Mouse (Mus musculus) embryonic stem cell, embryonic (primary cell): Measurements from ENCODE around the gene Abcf2.

Experiments
- CTCF ChIA-PET, 4 experiments: fragments of 300-600 bp in 2 of 4; fragments of 350-600 bp in 2 of 4; sonication (Branson Sonifier 250); formaldehyde crosslinking; loops; one replicate each; lab custom pipeline; 2022; ENCODE audit warnings: inconsistent platforms in 2 of 4; lab: Charles Lee
- POLR2A ChIA-PET, 4 experiments: fragments of 300-600 bp in 2 of 4; fragments of 350-600 bp in 2 of 4; sonication (Branson Sonifier 250); formaldehyde crosslinking; loops; one replicate each; lab custom pipeline; 2022; ENCODE audit warnings: antibody characterized with exemption in 4 of 4, inconsistent platforms in 1 of 4; lab: Charles Lee

The Abcf2 gene

DNA sequence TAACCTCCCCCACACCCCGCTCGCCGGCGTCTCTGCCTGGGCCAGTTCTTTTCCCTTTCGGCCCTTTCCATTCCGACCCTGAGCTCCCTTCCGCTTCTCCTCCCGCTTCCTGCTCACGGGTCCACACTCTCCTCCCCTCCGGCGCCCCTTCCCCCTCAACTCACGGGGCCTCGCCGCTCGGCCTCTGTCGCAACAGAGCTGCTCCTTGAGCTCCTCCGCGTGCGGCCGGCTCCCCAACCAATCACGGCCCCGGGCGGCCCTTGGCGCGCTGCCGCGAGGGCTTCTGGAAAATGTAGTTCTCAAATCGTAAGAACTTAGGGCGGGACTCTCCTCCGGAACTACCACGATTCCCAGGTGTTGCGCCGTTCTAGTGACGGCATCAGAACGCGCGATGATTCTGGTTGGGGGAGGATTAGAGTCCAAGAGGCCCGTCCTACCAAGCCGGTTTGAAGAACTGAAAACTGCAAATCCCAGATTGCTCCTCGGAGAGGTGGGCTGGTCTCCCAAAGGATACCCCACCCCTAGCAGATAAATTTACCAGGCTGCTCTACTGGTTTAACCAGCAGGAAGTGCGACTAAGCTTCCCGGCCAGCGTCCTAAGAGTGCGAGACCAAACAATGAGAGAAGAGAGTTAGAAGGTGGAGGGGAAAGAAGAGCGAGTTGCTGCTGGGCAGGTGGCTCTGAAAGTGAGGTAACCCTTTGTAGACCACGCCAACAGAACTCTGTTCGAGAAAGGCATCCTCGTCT, at the start of gene Abcf2:
Abcf2 (minus strand) TSS at position 285 of the 747 bp plus-strand sequence.
- ChIA-PET POLR2A (interaction anchor here (0.5 to 3.5 kb wide), 75 partner anchors 9 to 1073 kb away, joined by 3 to 21 read pairs (median 4); partner anchors contain the start of genes Nub1 (in 4 of the 4), Chpf2 (in 3 of the 4), Rheb (in 3 of the 4) and Fastk (in 2 of the 4)), CTCF (interaction anchor here (0.5 to 1.8 kb wide), 13 partner anchors 20 to 281 kb away, joined by 3 to 11 read pairs (median 4); partner anchors contain the start of gene Rheb (in 1 of the 4))

DNA sequence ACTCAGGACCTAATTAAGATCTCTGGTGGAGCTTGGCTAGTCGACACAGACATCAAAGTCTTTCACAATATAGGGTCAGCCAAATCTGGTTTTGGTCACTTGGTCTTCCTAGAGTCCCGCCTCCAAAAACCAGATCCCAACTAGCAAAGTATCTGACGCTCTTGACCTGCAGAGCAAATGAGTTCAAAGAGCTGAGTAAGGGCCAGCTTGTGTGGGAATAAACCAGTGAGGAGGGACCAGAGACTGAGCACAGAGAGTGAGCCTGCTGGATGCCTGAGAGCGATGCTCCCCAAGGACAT, 47.5 kb upstream of the Abcf2 start:
- CTCF ChIA-PET, result interaction anchor here (0.6 to 1.2 kb wide), 6 partner anchors 11 to 398 kb away, joined by 3 to 6 read pairs (median 4); no protein-coding TSS in a partner anchor
- POLR2A ChIA-PET, result interaction anchor here (0.6 to 1.4 kb wide), 14 partner anchors 8 to 173 kb away, joined by 3 to 6 read pairs (median 3); partner anchors contain the start of gene Abcf2 (in 2 of the 4)

DNA sequence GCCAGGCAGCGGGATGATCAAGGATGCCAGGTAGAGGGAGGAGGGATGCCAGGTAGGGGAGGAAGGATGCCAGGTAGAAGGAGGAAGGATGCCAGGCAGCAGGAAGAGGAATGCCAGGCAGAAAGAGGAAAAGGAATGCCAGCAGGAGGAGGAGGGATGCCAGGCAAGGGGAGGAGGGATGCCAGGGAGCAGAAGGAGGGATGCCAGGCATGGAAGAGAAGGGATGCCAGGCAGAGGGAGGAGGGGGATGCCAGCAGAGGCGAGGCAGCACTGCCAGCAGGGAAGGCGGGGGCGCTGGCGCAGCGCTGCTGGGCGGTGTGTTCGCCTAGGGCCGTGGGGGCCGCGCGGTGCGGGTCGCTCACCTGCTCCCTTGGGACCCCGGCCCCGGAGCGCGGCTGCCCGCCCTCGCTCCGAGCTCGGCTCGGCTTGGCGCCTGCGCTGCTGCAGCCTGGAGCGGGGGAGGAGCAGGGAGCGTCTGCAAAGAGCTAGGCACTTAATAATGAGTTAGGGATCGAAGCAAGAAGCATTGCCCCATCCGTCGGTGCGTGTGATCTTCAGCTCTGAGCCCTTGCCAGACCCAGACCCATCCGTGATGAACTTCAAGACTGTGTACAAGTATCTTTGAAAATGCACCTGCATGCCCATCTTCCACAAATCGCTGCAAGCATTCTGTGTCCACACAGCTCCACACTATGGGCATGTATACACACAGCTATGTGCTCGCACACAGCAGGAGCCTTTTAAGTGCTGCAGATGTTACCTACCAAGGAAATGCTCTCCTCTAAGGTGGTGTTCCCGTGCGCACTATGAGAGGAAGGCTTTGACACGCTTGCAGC, 46.9 kb upstream of the Abcf2 start, which contains the start of gene Smarcd3:
Smarcd3 (minus strand) TSS at position 426 of the 836 bp plus-strand sequence.
- ChIA-PET CTCF (interaction anchor here (0.6 to 1.2 kb wide), 7 partner anchors 12 to 399 kb away, joined by 3 to 6 read pairs (median 4); partner anchors contain the start of gene Nub1 (in 1 of the 4)), POLR2A (interaction anchor here (0.6 to 1.4 kb wide), 14 partner anchors 9 to 173 kb away, joined by 3 to 6 read pairs (median 3); partner anchors contain the start of gene Abcf2 (in 2 of the 4))

DNA sequence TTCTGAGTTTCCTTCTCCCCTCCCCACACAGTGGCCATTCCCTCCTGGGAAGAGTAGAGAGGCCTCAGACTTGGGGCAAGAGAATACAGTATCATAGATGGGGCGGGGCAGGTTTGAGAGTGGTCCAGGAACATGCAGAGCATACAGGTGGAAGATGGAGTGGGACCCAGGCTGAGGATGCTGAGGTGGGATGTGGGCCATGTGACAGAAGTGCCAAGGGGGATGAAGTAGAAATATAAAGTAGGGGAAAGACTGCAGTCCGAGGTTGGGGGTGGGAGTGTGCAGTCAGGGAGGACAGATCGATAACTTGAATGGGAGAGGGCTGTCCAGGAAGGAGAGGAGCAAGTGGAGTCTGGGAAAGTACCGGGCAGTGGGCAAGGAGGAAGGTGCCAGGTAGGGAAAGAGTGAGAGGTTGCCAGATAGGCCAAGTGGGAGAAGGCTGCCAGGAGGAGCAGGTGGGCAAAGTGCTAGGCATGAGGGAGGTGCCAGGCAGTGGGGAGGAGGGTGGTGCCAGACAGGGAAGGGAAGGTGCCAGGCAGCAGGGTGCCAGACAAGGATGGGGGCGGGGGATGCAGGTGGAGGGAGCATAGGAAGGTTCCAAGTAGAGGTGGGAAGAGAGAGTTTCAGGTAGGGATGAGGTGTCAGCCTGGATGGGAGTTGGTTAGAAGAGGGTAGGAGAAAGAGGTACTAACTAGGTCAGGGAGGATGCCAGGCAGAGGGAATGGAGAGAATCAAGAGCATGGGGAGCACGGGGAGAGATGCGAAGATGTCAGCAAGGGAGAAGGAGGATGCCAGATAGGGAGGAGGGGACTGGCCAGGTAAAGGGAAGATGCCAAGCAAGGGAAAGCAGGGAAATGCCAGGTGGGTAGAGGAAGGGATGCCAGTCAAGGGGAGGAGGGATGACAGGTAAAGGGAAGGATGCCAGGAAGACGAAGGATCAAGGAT, 46.0 kb upstream of the Abcf2 start:
- ChIA-PET CTCF (interaction anchor here in 2 of 4 experiments (0.6 to 1.0 kb wide), 2 partner anchors 13 to 62 kb away, joined by 3 to 6 read pairs; partner anchors contain the start of gene Nub1 (in 1 of the 2)), POLR2A (interaction anchor here in 2 of 4 experiments (0.9 to 1.4 kb wide), 4 partner anchors 15 to 129 kb away, joined by 3 to 6 read pairs (median 4); partner anchors contain the start of gene Abcf2 (in 1 of the 2))

DNA sequence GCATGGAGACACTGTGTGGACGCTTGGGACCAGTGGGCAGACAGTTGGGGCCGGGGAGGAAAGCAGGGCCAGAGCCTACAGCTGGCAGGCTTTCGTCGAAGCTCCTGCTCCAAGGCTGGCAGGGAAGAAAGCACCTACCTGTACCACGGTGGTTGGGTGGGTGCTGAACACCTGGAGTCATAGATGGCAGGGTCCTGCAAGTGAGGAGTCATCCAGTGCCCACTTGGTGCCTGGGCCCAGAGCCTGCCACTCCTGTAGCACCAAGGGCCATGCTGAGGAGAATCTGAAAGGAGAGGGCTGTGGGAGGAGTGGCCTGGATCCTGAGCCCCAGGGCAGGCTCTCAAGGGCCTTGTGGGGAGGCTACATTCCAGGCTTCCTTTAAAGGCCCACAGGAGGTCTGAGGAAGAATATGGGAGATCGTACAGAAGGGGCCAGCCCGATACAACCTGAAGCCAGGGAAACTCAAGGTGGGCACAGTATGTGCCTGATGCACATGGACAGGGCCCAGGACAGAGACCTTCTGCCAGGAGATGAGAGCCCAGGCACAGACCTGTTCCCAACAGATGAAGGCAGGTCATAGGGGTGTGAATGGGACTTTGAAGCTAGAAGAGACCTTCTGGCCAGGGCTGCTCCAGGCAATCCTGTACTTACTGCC, 45.2 kb upstream of the Abcf2 start:
- POLR2A ChIA-PET, result no interaction called here
- CTCF ChIA-PET, result no interaction called here

DNA sequence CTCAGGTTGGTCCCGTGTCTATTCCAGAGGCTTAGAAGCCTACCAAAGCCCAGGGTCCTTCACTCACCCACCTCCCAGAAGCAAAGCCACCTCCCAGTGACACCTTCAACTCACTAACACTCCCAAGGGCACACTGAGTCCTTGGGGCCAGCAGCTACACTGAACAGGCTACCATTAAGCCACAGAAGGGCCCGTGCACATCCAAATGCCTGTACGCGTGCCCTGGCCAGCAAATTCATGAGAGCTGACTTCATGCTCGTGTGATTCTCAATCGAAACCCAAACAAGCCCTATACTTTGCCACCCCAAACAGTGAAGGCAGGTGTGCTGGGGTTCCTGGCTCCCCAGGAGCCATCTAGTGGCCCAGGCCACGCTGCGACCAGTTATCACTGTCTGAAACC, 43.4 kb upstream of the Abcf2 start:
- POLR2A ChIA-PET, result interaction anchor here in 1 of 4 experiments (0.6 kb wide), 1 partner anchor 223 kb away, joined by 5 read pairs; no protein-coding TSS in a partner anchor
- CTCF ChIA-PET, result no interaction called here

DNA sequence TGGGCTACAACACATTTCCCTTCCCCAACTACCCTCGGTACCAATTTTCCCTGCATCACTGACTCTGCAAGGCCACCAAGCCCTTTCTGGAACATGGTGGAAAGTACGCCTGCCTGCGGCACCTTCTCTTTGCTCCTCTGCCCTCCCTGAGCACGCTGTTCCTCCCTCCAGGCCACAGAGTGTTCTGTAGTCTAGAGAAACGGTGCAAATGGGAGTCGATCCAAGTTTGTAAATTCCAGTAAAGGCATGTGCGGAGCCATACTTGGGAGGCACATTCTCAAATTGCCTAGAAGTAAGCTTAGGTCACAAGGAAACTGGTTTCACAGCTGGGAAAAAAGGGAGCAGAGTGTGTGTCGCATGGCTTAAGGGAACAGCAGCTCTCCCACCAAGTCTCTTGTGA, 42.8 kb upstream of the Abcf2 start:
- ChIA-PET POLR2A (interaction anchor here in 1 of 4 experiments (0.6 to 1.5 kb wide), 2 partner anchors 17 to 223 kb away, joined by 4 to 5 read pairs; no protein-coding TSS in a partner anchor), CTCF (no interaction called here)

DNA sequence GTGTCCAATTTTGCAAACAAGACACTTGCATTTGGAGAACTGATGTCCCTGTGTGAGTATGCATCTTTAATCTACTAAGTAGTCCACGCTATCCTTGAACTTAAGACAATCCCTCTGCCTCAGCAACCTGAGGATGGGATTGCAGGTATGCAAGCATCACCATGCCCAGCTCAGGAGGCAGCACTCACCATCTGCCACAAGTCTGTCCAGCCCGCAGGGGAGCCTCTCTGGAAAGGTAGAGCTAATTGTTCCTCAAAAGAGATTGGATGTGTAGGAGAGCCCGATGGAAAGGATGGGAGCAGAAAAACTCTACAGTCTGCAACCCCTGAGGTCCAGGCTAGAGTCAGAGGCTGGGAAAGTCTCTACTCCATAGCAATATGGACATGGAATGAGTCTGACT, 41.7 kb upstream of the Abcf2 start:
- ChIA-PET POLR2A (interaction anchor here in 1 of 4 experiments (1.0 to 1.5 kb wide), 2 partner anchors 16 to 19 kb away, joined by 4 to 5 read pairs; no protein-coding TSS in a partner anchor), CTCF (no interaction called here)

DNA sequence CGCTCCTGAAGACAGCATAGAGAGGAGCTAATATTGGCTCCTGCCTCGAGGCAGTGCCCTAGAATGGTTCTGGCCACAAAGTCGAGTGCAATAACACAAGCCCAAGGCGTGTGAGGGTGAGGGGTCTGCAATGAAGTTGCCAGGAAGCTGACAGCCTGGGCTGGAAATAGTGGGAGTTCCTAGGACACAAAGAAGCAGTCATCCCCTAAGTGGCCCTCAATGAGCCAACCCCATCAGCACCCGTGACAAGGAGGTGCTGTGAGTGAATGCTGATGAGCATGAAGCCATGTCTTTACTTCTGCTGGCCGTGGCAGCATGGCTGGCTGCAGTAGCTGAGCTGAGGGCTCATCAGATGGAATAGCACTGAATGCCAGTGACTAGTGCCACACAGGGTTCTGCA, 37.8 kb upstream of the Abcf2 start:
- CTCF ChIA-PET, result interaction anchor here in 1 of 4 experiments (1.0 kb wide), 1 partner anchor 21 kb away, joined by 3 read pairs; no protein-coding TSS in a partner anchor
- POLR2A ChIA-PET, result interaction anchor here in 2 of 4 experiments (0.7 to 1.1 kb wide), 2 partner anchors 15 to 38 kb away, joined by 3 read pairs; partner anchors contain the start of gene Abcf2 (in 1 of the 2)

DNA sequence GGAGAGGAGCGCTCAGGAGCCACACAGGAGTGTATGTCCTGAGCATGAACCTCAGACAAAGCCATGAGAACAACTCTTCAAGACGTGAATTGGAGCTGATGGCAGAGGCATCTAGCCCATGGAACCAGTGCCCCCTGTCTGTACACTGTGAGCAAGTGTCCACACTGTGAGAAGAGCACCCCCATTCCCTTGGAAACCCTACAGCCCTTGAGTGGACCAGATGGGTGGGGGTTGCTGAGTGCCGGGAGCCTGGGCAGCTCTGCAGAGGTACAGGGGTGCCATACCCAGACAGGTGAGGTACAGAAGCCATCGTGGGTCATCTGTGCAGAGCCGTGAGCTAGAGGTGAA, 35.0 kb upstream of the Abcf2 start:
- CTCF ChIA-PET, result interaction anchor here in 3 of 4 experiments (0.5 to 1.0 kb wide), 4 partner anchors 12 to 480 kb away, joined by 3 to 6 read pairs (median 4); partner anchors contain the start of gene Smarcd3 (in 1 of the 3)
- POLR2A ChIA-PET, result interaction anchor here in 2 of 4 experiments (0.5 to 0.6 kb wide), 3 partner anchors 100 to 237 kb away, joined by 4 to 5 read pairs (median 4); no protein-coding TSS in a partner anchor

DNA sequence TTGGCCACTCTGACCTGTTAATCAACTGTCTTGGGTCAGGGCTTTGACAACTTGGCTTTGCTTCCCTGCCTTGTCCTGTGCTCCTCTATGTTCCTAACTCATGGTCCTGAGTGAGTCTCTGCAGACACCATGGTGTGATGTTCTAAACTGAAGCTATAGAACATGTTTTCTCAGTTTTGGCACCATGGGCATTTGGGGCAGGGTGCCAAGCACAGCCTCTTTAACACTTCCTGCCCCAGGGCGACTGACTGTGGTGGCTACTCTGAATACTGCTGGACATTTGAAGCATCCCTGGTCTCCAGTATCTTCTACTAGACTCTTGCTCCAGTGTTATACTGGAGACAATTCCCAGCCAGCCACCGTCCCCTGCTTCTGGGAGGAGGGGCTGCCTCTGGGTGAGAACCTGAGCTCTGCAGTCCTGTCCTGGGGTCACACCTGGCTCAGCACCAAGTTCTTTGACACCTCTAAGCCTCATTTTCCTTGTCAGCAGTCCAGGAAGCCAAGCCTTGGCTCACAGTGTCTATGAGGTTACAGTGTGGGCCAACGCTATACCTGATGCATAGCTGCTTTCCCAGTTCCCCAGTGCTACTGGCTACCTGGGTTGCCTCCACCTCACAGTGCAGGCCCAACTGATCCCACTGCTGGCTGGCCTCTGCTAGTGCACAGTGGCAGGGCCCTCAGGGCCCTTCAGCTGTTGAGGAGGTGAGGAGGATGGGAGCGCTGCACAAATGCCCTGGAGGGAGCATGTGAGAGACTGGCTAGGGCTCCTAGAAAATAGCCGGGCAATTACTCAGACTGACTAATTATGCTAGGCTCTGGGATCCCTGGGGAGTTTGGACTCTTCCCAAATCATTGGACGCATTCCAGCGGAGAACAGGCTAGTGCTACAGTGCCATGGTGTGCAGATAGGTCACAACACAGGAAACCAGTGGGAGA, 34.4 kb upstream of the Abcf2 start:
- ChIA-PET POLR2A (interaction anchor here in 3 of 4 experiments (0.5 to 0.6 kb wide), 4 partner anchors 87 to 236 kb away, joined by 3 to 5 read pairs (median 4); no protein-coding TSS in a partner anchor), CTCF (interaction anchor here in 3 of 4 experiments (0.5 to 1.7 kb wide), 4 partner anchors 13 to 81 kb away, joined by 3 to 6 read pairs (median 4); partner anchors contain the start of gene Smarcd3 (in 1 of the 3))

DNA sequence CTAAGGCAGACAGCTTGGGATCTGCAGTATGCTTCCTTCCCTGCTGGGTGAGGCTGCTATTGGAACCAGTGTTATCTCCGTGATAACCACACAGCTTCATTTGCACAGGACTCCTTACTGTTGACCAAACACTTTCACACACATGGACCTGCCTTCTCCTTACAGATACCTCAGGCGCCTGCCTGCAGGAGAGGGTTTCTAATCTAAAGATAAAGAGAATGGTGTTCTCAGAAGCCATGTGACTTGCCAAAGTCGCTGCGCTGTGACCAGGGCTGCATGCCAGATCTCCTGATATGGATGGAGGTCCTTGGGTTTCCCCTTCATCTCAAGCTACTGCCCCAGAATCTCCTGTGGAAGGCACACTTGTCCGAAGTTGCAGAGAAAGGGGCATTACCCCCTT, 32.1 kb upstream of the Abcf2 start:
- ChIA-PET POLR2A (no interaction called here), CTCF (no interaction called here)

DNA sequence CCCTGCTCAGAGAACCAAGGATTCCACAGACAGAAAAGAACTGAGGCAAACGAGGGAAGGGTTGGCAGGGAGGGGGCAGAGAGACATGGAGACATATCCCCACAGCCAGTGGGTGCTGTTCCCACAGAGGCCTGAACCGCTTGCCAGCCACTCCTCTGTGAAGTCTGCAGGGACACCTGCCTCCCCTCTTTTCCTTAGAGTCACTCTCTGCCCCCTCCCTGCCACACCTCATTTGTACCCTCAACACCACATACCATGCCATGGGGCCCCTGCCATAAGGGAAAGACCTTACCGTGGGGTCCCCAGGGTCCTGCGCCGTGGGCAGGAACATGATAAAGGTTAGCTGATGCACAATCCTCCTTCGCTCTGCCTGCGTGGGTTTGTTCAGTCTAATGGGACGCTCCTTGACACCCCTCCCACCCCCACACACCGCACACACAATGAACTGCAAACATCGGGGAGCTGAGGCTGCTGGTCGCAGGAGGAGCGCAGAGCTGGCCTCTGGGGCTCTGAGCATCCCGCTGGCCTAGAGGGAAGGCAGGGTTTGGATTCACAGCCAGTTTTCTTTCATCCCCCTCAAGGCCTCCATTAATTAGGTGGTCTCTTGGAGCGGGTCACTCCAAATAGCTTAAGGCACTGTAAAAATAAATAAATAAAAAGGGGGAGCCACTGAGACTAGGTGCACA, 28.9 kb upstream of the Abcf2 start:
- POLR2A ChIA-PET, result interaction anchor here (0.6 to 1.7 kb wide), 11 partner anchors 8 to 279 kb away, joined by 3 to 7 read pairs (median 3); partner anchors contain the start of genes Abcf2 (in 1 of the 4), Chpf2 (in 1 of the 4), Nub1 (in 1 of the 4) and Rheb (in 1 of the 4)
- CTCF ChIA-PET, result interaction anchor here in 1 of 4 experiments (1.2 kb wide), 1 partner anchor 120 kb away, joined by 3 read pairs; no protein-coding TSS in a partner anchor

DNA sequence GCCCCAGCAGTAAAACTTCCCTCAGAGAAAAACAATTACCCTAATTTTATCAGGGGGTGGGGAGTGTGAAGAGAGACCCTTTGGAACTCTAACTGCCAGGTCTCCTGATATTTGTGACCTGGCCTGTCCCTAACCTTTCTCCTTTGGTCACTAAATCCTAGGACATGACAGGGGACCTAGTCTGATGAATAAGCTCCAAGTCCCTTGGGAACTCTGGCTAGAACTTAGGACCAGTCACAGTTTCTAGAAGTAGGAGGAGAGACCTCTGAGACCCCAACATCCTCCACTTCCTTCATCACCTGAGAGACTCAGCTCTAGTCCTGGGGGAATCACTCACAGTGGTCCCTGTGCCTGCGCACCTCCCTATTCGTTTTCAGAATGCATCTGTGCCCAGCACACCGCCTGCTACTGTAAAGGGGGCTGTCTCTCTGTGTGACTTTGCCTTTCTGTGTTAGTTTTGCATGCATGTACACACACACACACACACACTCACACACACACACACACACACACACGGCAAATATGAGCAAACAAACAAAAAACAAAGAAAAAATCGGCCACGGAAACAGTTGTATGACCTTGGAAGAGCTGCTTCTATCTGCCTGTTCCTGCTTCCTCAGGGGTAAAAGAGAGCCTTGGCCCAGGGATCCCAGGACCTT, 28.2 kb upstream of the Abcf2 start:
- CTCF ChIA-PET, result interaction anchor here in 2 of 4 experiments (0.7 to 1.9 kb wide), 2 partner anchors 10 to 19 kb away, joined by 3 to 4 read pairs; partner anchors contain the start of gene Chpf2 (in 1 of the 2)
- POLR2A ChIA-PET, result interaction anchor here (0.7 to 1.7 kb wide), 8 partner anchors 12 to 278 kb away, joined by 3 to 7 read pairs (median 3); partner anchors contain the start of genes Abcf2 (in 1 of the 4), Nub1 (in 1 of the 4) and Smarcd3 (in 1 of the 4)
